22 mouse cellular contexts compared by ENCODE assay signal in the genomic region with DNA sequence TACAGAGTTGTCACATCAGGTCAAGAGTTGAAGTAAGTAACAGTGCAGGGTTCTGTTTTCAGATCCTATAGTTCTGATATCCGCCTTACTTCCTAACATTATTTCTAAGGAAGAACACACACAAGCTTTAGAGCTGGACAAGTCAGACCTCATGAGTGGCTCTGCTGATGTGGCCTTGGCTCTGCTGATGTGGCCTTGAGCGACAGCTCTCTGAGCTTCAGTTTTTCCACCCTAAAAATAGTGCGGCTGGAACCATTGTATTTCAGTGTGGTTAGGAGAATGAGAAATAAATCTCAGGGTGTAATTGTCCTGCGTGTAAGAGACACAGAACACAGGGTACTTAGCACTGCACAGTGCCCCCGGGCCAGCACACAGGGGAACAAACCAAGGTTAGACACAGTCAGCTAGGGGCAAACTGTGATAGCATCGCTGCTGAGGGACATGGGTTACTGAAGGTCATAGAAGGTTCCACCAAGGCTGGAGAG. TPM values are rescaled to one million over a fixed set of nuclear protein-coding genes. Genes with fewer than 3 reads are reported as not detected.
"Had no signal": no experiment of that assay in that cellular context is flagged by ENCODE, and none has a peak within 500 bp of the region (broad histone marks: within the 10 kb centered on the region; RNA-seq: fewer than 3 reads in every experiment).

No protein-coding gene starts in this region.

- DNase-seq: kidney, adult 9 months; kidney, postnatal 36 days; layer of hippocampus, adult 9-11 months; layer of hippocampus, postnatal 36 days; lung, embryonic 14.5 days; lung, postnatal 10 days; lung, postnatal 4 days; right cerebral cortex, adult 18-20 months; right cerebral cortex, postnatal 25 days; thymus, postnatal 4 days had no signal

- H3K27ac ChIP-seq: kidney, postnatal 0 days; limb, embryonic 15.5 days; liver, embryonic 12.5 days; midbrain, embryonic 15.5 days; neural tube, embryonic 12.5 days had no signal

- H3K9me3 ChIP-seq: limb, embryonic 15.5 days; liver, embryonic 12.5 days; midbrain, embryonic 15.5 days; neural tube, embryonic 12.5 days; stomach, embryonic 15.5 days had no signal

- H3K4me3 ChIP-seq: limb, embryonic 15.5 days; liver, embryonic 12.5 days; midbrain, embryonic 15.5 days; neural tube, embryonic 12.5 days; stomach, embryonic 15.5 days had no signal

- H3K4me2 ChIP-seq: limb, embryonic 15.5 days; liver, embryonic 12.5 days; lung, embryonic 14.5 days; midbrain, embryonic 11.5 days; midbrain, embryonic 15.5 days; neural tube, embryonic 12.5 days; stomach, embryonic 15.5 days had no signal

- H3K9ac ChIP-seq: limb, embryonic 15.5 days; liver, embryonic 12.5 days; lung, embryonic 14.5 days; midbrain, embryonic 15.5 days; neural tube, embryonic 12.5 days; stomach, embryonic 15.5 days had no signal

- H3K27me3 ChIP-seq: limb, embryonic 15.5 days; liver, embryonic 12.5 days; neural tube, embryonic 12.5 days; stomach, embryonic 15.5 days had no signal

- H3K36me3 ChIP-seq: limb, embryonic 15.5 days; liver, embryonic 12.5 days; midbrain, embryonic 15.5 days; neural tube, embryonic 12.5 days; stomach, embryonic 15.5 days had no signal

- ATAC-seq: liver, embryonic 12.5 days; midbrain, embryonic 15.5 days had no signal

RNA-seq across cellular contexts. Expression of gene Capn8, which starts 0.6 kb away (rescaled TPM):
- total RNA-seq: layer of hippocampus, adult 18-20 months; layer of hippocampus, postnatal 36 days; left cerebral cortex, postnatal 25 days; megakaryocyte, adult 5-6 weeks; monocyte, adult 5-6 weeks had no signal
- polyA plus RNA-seq: limb, embryonic 11.5 days; limb, embryonic 15.5 days; liver, embryonic 12.5 days; lung, embryonic 14.5 days; midbrain, embryonic 11.5 days had no signal
